In genomic region chr6:40015711-40016460, GRCm38 (mm10) we compare ENCODE assay signal across 12 mouse cellular contexts.
A peak's percentile ranks its signal among the peaks of the same experiment; 100 is the strongest.
DNase-seq lines count a peak whose midpoint lies in the region; ATAC-seq lines count a peak whose summit lies in the region.
"Had no signal": no experiment of that assay in that cellular context is flagged by ENCODE, and none has a peak within 500 bp of the region (broad histone marks: within the 10 kb centered on the region; RNA-seq: fewer than 3 reads in every experiment).

No protein-coding gene starts in this region.

- H3K9me3 ChIP-seq in forebrain, embryonic 16.5 days (ENCODE audit: control insufficient read depth, low read length), result no peaks in the 10 kb centered on the region
- H3K9me3 ChIP-seq in midbrain, embryonic 12.5 days, result no peaks in the 10 kb centered on the region
- H3K9me3 ChIP-seq: liver, embryonic 13.5 days had no signal

- WGBS in forebrain, embryonic 16.5 days, result 13% methylated on average over 7 of the region's 7 CpGs
- WGBS in midbrain, embryonic 12.5 days, result 36% methylated on average over 7 of the region's 7 CpGs

- no peak overlapping the region for H3K9ac ChIP-seq in forebrain, embryonic 16.5 days (replicated peaks; ENCODE audit: low read depth, low read length)
- H3K9ac ChIP-seq in midbrain, embryonic 12.5 days (replicated peaks), result no peak overlapping the region
- H3K9ac ChIP-seq: liver, embryonic 13.5 days had no signal

- no peaks in the 10 kb centered on the region for H3K36me3 ChIP-seq in forebrain, embryonic 16.5 days (ENCODE audit: control insufficient read depth, insufficient read depth)
- no peaks in the 10 kb centered on the region for H3K36me3 ChIP-seq in midbrain, embryonic 12.5 days
- H3K36me3 ChIP-seq: liver, embryonic 13.5 days had no signal

- peak; percentile 73 for ATAC-seq in forebrain, embryonic 16.5 days
- peak; percentile 31 for ATAC-seq in midbrain, embryonic 12.5 days (ENCODE audit: low FRiP score, low read depth)

- H3K4me2 ChIP-seq in forebrain, embryonic 16.5 days (ENCODE audit: low read length), result no peak overlapping the region
- no peak overlapping the region for H3K4me2 ChIP-seq in midbrain, embryonic 12.5 days (replicated peaks)
- H3K4me2 ChIP-seq: liver, embryonic 13.5 days had no signal

- no peak overlapping the region for H3K27ac ChIP-seq in forebrain, embryonic 16.5 days (ENCODE audit: low read length)
- H3K27ac ChIP-seq in midbrain, embryonic 12.5 days (replicated peaks), result peak overlapping the region; percentile 67
- H3K27ac ChIP-seq: liver, embryonic 13.5 days had no signal

- H3K4me1 ChIP-seq in forebrain, embryonic 16.5 days (replicated peaks; ENCODE audit: control insufficient read depth, insufficient read depth, low read length), result peaks cover 23% of the 10 kb centered on the region
- peaks cover 26% of the 10 kb centered on the region for H3K4me1 ChIP-seq in midbrain, embryonic 12.5 days
- H3K4me1 ChIP-seq: liver, embryonic 13.5 days had no signal

- no peaks in the 10 kb centered on the region for H3K27me3 ChIP-seq in forebrain, embryonic 16.5 days (replicated peaks; ENCODE audit: control insufficient read depth, insufficient read depth, low read length)
- no peaks in the 10 kb centered on the region for H3K27me3 ChIP-seq in midbrain, embryonic 12.5 days
- H3K27me3 ChIP-seq: liver, embryonic 13.5 days had no signal

- peak; percentile 17 for DNase-seq in embryo, embryonic 10 days (ENCODE audit: low spot score)
- no peak for DNase-seq in embryo, embryonic 9.5 days (ENCODE audit: extremely low spot score)
- peak; percentile 36 for DNase-seq in ES-CJ7 (ENCODE audit: low read depth, low spot score)
- DNase-seq in adrenal gland, adult 18-20 months (ENCODE audit: low spot score in 2 of 2), result no peak
- no peak for DNase-seq in thymus, postnatal 0 days (ENCODE audit: low spot score)
- no peak for DNase-seq in kidney, postnatal 4 days
- DNase-seq: cerebellum, adult 9-10 months; gastrocnemius, postnatal 10 days; liver, embryonic 13.5 days had no signal

- no peak overlapping the region for H3K4me3 ChIP-seq in forebrain, embryonic 16.5 days (replicated peaks; ENCODE audit: low read length)
- no peak overlapping the region for H3K4me3 ChIP-seq in midbrain, embryonic 12.5 days
- H3K4me3 ChIP-seq: erythroblast, embryonic 14.5 days; liver, embryonic 13.5 days had no signal

Comparison
In these comparisons a context has a peak if more than half of its experiments do, and no peak if none do; other contexts are left out.
1. DNase-seq: peak in embryo, embryonic 10 days (single experiment) and ES-CJ7 (single experiment); none in embryo, embryonic 9.5 days (single experiment), adrenal gland, adult 18-20 months (0 of 2), thymus, postnatal 0 days (single experiment) and kidney, postnatal 4 days (0 of 2).